Mouse (Mus musculus): ENCODE results near the gene 1700012A03Rik.

- TF ChIP-seq POLR2A (IDR thresholded peaks at IDR 0.05; ENCODE audit: insufficient read depth, low read depth, low read length) (no peak), CTCF (IDR thresholded peaks at IDR 0.05) (no peak)
Measured at GRCm38 (mm10) chr6:32045344-32045743, 4.7 kb upstream of the 1700012A03Rik start.
